Mouse (Mus musculus): ENCODE results near the gene Pycr1. TPM values are rescaled to one million over a fixed set of nuclear protein-coding genes. Genes with fewer than 3 reads are reported as not detected.

The Pycr1 gene
- polyA plus RNA-seq, 1 experiment from 2014 or later, result 23.9 TPM

GRCm38 (mm10) chr11:120672687-120673593 is 29.4 kb upstream of the Pycr1 start, which contains the start of gene Aspscr1:
Gene Aspscr1, plus strand, starts transcription at chr11:120672973.
- peaks cover 18% of the 10 kb centered on the region for H3K4me1 ChIP-seq
- peaks cover 16% of the 10 kb centered on the region for H3K36me3 ChIP-seq (ENCODE audit: poor library complexity, severe bottlenecking)
- no peaks in the 10 kb centered on the region for H3K9me3 ChIP-seq (replicated peaks)
- peak; percentile 97 for ATAC-seq
- peak within 1 kb of the TSS; percentile 95 for H3K4me2 ChIP-seq
- WGBS, result 2% methylated on average over 67 of the region's 83 CpGs
- H3K27ac ChIP-seq, result peak within 1 kb of the TSS; percentile 78
- H3K9ac ChIP-seq, result peak within 1 kb of the TSS; percentile 80
- no peaks in the 10 kb centered on the region for H3K27me3 ChIP-seq
- H3K4me3 ChIP-seq, result peak within 1 kb of the TSS; percentile 75

GRCm38 (mm10) chr11:120666617-120667016 is 23.0 kb upstream of the Pycr1 start:
- 12% methylated on average over 3 of the region's 3 CpGs for WGBS
- ATAC-seq, result no peak
- no peak overlapping the region for H3K27ac ChIP-seq
- H3K36me3 ChIP-seq (ENCODE audit: poor library complexity, severe bottlenecking), result no peaks in the 10 kb centered on the region
- H3K9ac ChIP-seq, result no peak overlapping the region
- no peak overlapping the region for H3K4me2 ChIP-seq
- peaks cover 40% of the 10 kb centered on the region for H3K27me3 ChIP-seq
- no peak overlapping the region for H3K4me3 ChIP-seq
- no peaks in the 10 kb centered on the region for H3K4me1 ChIP-seq
- H3K9me3 ChIP-seq (replicated peaks), result no peaks in the 10 kb centered on the region

GRCm38 (mm10) chr11:120665406-120665805 is 21.8 kb upstream of the Pycr1 start:
- no peak overlapping the region for H3K4me3 ChIP-seq
- H3K4me1 ChIP-seq, result peaks cover 10% of the 10 kb centered on the region
- 87% methylated on average over 3 of the region's 3 CpGs for WGBS
- H3K27me3 ChIP-seq, result peaks cover 52% of the 10 kb centered on the region
- H3K27ac ChIP-seq, result no peak overlapping the region
- H3K9ac ChIP-seq, result no peak overlapping the region
- ATAC-seq, result no peak
- H3K4me2 ChIP-seq, result no peak overlapping the region
- H3K36me3 ChIP-seq (ENCODE audit: poor library complexity, severe bottlenecking), result no peaks in the 10 kb centered on the region
- no peaks in the 10 kb centered on the region for H3K9me3 ChIP-seq (replicated peaks)

- WGBS, result 60% methylated on average over 5 of the region's 5 CpGs
- Histone ChIP-seq H3K4me1 (peaks cover 21% of the 10 kb centered on the region), H3K4me3 (no peak overlapping the region), H3K36me3 (ENCODE audit: poor library complexity, severe bottlenecking) (no peaks in the 10 kb centered on the region), H3K27ac (no peak overlapping the region), H3K27me3 (peaks cover 69% of the 10 kb centered on the region), H3K9ac (no peak overlapping the region), H3K9me3 (replicated peaks) (no peaks in the 10 kb centered on the region), H3K4me2 (no peak overlapping the region)
- ATAC-seq, result no peak
These were observed 20.1 kb upstream of the Pycr1 start for GRCm38 (mm10) chr11:120663714-120664113.

GRCm38 (mm10) chr11:120662759-120663158 is 19.2 kb upstream of the Pycr1 start:
- H3K9ac ChIP-seq, result no peak overlapping the region
- no peak overlapping the region for H3K4me3 ChIP-seq
- ATAC-seq, result no peak
- H3K4me1 ChIP-seq, result peaks cover 21% of the 10 kb centered on the region
- no peak overlapping the region for H3K4me2 ChIP-seq
- H3K36me3 ChIP-seq (ENCODE audit: poor library complexity, severe bottlenecking), result no peaks in the 10 kb centered on the region
- H3K9me3 ChIP-seq (replicated peaks), result no peaks in the 10 kb centered on the region
- peaks cover 78% of the 10 kb centered on the region for H3K27me3 ChIP-seq
- WGBS, result 44% methylated on average over 6 of the region's 6 CpGs
- no peak overlapping the region for H3K27ac ChIP-seq

GRCm38 (mm10) chr11:120661076-120661460 is 17.5 kb upstream of the Pycr1 start, which contains the start of gene Notum:
Gene Notum, minus strand, starts transcription at chr11:120661175.
- Histone ChIP-seq H3K27ac (no peak within 1 kb of the TSS), H3K4me3 (peak within 1 kb of the TSS; percentile 40), H3K9me3 (replicated peaks) (no peaks in the 10 kb centered on the region), H3K36me3 (ENCODE audit: poor library complexity, severe bottlenecking) (no peaks in the 10 kb centered on the region), H3K4me2 (peak within 1 kb of the TSS; percentile 64), H3K4me1 (peaks cover 21% of the 10 kb centered on the region), H3K9ac (peak within 1 kb of the TSS; percentile 30; the same call in 1 of the 2 replicates), H3K27me3 (peaks cover 86% of the 10 kb centered on the region)
- under 1% methylated on average over 35 of the region's 35 CpGs for WGBS
- no peak for ATAC-seq

- peak overlapping the region; percentile 40 for H3K4me3 ChIP-seq
- H3K27me3 ChIP-seq, result peaks cover 91% of the 10 kb centered on the region
- H3K27ac ChIP-seq, result no peak overlapping the region
- no peaks in the 10 kb centered on the region for H3K9me3 ChIP-seq (replicated peaks)
- WGBS, result under 1% methylated on average over 71 of the region's 95 CpGs
- ATAC-seq, result peak; percentile 57
- peak overlapping the region; percentile 30; the same call in 1 of the 2 replicates for H3K9ac ChIP-seq
- peaks cover 21% of the 10 kb centered on the region for H3K4me1 ChIP-seq
- H3K36me3 ChIP-seq (ENCODE audit: poor library complexity, severe bottlenecking), result no peaks in the 10 kb centered on the region
- H3K4me2 ChIP-seq, result peak overlapping the region; percentile 64
These were observed 16.9 kb upstream of the Pycr1 start for GRCm38 (mm10) chr11:120660301-120661075.

GRCm38 (mm10) chr11:120659509-120660300 is 16.1 kb upstream of the Pycr1 start:
- Histone ChIP-seq H3K27ac (no peak overlapping the region), H3K4me1 (peaks cover 21% of the 10 kb centered on the region), H3K27me3 (peaks cover 90% of the 10 kb centered on the region), H3K36me3 (ENCODE audit: poor library complexity, severe bottlenecking) (no peaks in the 10 kb centered on the region), H3K9me3 (replicated peaks) (no peaks in the 10 kb centered on the region), H3K9ac (peak overlapping the region; percentile 30; the same call in 1 of the 2 replicates), H3K4me3 (peak overlapping the region; percentile 40), H3K4me2 (peak overlapping the region; percentile 64)
- 1% methylated on average over 46 of the region's 50 CpGs for WGBS
- ATAC-seq, result no peak

GRCm38 (mm10) chr11:120658876-120659410 is 15.4 kb upstream of the Pycr1 start:
- H3K36me3 ChIP-seq (ENCODE audit: poor library complexity, severe bottlenecking), result no peaks in the 10 kb centered on the region
- ATAC-seq, result no peak
- no peak overlapping the region for H3K27ac ChIP-seq
- H3K27me3 ChIP-seq, result peaks cover 87% of the 10 kb centered on the region
- no peak overlapping the region for H3K9ac ChIP-seq
- no peaks in the 10 kb centered on the region for H3K9me3 ChIP-seq (replicated peaks)
- H3K4me3 ChIP-seq, result no peak overlapping the region
- H3K4me1 ChIP-seq, result peaks cover 21% of the 10 kb centered on the region
- H3K4me2 ChIP-seq, result peak overlapping the region; percentile 27; the same call in 1 of the 2 replicates
- 4% methylated on average over 24 of the region's 24 CpGs for WGBS

GRCm38 (mm10) chr11:120657301-120657700 is 13.7 kb upstream of the Pycr1 start:
- H3K4me3 ChIP-seq, result no peak overlapping the region
- no peaks in the 10 kb centered on the region for H3K36me3 ChIP-seq (ENCODE audit: poor library complexity, severe bottlenecking)
- H3K4me2 ChIP-seq, result no peak overlapping the region
- peaks cover 21% of the 10 kb centered on the region for H3K4me1 ChIP-seq
- H3K27me3 ChIP-seq, result peaks cover 71% of the 10 kb centered on the region
- no peak overlapping the region for H3K27ac ChIP-seq
- no peak overlapping the region for H3K9ac ChIP-seq
- H3K9me3 ChIP-seq (replicated peaks), result no peaks in the 10 kb centered on the region
- 89% methylated on average over 4 of the region's 4 CpGs for WGBS
- ATAC-seq, result no peak

- peaks cover 45% of the 10 kb centered on the region for H3K27me3 ChIP-seq
- no peak for ATAC-seq
These were observed 11.2 kb upstream of the Pycr1 start for GRCm38 (mm10) chr11:120654741-120655140.

More at GRCm38 (mm10) chr11:120654741-120655140, 11.2 kb upstream of the Pycr1 start:
- no peak overlapping the region for H3K27ac ChIP-seq
- WGBS, result 83% methylated on average over 3 of the region's 3 CpGs
- H3K9me3 ChIP-seq (replicated peaks), result no peaks in the 10 kb centered on the region
- no peak overlapping the region for H3K9ac ChIP-seq
- no peak overlapping the region for H3K4me3 ChIP-seq
- H3K36me3 ChIP-seq (ENCODE audit: poor library complexity, severe bottlenecking), result no peaks in the 10 kb centered on the region
- no peak overlapping the region for H3K4me2 ChIP-seq
- H3K4me1 ChIP-seq, result peaks cover 4% of the 10 kb centered on the region
